Mouse (Mus musculus) layer of hippocampus, adult 9-11 months (tissue): Measurements from ENCODE around the gene Celf5.

Source experiments
- DNase-seq: peaks from one replicate; pipeline ENCODE4 v3.0.0; 2022

The Celf5 gene

DNA sequence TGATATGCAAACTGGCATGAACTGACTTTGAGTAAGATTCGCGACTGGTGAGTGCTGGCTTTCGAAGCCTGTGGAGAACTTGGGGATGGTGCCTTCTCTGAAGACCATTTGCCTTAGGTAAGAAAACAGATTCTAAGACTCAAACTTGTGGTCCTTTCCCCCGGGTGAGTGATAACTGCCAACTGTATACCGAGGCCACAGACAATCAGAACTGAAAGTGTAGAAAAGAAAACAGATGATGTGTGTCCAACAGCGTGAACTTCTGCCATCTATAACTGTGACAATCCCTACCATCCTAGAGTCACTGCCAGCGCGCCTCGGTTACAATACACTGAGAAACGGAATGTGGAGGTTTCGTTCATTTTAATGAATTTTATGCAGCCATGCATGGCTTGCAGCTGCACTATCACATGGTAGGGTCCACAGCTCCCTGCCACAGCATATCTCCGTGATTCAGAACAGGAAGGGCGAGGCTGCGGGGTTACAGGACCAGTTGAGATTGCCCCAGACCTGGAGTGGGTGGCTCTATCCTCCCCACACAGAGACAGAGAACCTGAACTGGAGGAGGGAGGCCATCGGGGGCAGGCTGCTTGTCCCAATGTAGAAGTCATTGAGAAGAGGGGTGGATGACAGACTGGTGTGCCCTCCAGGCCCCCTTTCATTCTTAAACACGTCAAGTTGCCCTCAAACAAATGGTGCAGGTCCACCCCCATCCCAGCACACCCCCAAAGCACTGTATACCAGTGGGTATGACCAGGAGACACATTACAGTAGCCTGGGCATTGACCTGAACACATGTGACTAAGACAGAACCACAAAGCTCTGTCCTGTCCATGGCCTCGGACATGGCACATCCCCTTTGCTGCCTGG, 15.1 kb upstream of the Celf5 start:
- DNase-seq, result peak; percentile 27

DNA sequence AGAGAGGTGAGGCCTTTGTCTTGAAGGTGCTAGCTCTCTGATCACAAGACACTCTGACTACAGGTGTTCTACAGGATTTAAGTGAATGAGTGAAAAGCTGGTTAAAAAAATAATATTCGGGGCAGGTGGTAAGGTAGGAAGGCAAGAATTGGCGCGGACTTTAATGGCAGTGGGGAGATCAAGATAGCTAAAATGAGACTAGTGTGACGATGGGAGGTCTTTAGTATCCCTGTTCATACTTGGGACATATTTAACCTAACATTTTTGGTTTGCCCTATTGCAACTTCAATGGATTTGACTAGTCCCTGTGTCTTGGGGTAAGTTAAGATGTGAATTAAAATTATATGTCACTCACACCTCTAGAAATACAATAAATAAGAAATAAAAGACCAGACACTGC, 14.5 kb upstream of the Celf5 start:
- no peak for DNase-seq

DNA sequence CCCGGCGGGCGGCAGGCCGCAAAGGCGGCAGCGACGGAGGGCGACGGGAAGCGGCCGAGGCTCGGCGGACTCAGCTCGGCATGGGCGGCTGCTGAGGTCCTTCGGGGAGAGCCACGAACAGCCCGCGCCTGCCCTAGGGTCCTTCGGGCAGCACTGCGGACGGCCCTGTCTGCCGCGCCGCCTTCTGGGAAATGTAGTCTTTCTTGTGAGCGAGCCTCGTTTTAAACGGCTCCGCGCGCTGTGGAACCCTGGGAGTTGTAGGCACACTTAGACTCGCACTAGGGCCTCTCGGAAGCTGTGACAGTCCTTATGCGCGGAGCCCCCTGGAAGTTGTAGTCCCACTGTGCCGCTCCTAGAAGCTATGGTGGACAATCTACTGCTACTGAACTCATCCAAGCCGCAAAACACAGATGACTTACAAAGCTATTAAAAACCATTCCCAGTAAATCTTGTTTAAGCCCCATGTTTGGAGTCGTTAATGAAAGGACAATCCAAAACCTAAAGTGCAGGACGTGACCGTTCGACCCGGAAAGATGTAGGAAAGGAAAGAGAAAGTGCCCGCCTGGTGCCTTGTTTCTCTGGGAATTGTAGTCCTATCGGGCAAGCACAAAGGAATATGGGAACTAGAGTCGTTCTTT, 13.9 kb upstream of the Celf5 start, which contains the start of gene Ncln:
TSS of gene Ncln (minus strand) at position 129 of the 638 bp plus-strand sequence.
- DNase-seq, result peak; percentile 99

DNA sequence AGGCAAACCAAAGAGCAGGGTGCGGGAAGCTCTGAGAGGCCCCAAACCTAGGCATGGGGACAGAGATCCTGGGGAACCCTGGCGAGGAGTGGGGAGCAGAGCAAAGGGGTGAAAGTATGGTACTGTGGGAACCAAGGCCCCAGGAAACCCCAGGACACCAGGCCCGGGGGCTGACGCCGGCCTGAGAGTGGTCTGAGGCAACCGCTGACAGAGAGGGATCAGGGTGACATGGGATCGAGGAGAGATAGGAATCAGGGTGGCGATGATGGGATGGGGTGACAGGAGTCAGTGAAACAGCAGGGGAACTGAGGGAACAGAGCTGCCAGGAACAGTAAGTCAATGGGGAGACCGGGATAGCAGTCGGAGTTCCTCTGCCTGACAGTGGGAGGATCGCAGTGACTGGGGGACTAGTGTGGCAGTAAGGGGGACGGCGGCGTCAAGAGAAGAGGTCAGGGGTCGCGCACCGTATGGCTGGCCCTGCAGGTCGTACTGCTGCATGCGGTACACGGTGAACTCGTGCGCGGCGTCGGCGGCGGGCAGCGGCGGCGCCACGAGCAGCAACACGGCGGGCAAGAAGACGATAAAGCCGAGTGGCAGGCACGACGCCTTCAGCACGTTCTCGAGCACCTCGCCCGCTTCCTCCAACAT, 13.2 kb upstream of the Celf5 start:
- DNase-seq, result peak; percentile 69

DNA sequence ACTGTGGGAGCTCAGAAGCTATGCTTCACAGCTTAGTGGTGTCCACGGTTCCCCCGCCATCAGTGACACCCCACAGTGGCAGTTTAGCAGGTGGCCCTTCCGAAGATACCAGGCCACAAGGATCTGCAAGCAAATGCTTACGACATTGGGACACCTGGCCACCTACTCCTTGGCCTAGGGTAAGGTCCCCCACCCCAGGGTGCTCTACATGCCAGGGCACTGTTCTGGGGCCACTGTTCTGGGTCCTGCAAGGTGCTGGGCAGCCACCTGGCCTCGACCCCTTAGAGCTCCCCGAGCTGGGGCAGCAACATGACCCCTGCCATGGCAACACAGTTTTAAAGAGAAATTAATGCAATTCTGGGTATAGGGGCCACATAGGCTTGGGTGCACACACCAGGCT, 12.6 kb upstream of the Celf5 start:
- peak; percentile 19 for DNase-seq

DNA sequence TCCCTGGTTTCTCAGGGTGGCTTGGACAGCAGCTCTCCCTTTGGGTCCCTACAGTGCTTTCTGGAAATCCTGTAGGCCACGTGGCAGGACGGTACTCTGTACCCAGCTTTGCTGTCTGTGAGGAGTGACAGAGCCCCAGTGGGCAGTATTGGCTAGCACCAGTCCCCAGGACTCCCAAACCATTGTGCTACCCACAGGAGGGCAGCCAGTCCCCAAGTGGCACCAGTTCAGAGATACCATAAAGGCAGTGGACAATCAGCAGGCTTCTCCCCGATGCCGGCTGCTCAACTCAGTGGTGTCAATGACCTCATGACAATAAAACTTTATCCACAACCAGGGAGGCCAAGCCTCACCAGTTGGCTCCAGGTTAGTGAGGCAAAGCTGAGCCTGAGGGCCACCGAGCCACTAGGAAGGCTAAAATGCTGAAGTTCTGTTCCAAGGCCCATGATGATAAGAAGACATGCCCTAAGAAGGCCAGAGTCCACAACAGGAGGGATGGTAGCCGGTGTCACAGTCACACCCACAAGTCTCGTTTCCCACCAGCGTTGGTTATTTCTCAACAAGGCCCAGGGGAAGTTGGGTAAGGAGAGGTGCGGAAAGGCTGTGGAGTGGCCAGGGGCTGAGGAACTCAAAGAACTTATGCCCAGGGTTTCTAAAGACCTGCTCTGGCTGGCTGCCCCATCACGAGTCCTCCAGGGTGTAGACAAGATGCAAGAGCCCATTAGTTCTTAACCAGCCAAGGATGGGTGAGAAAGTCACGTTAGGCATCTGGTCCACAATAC, 11.9 kb upstream of the Celf5 start:
- peak; percentile 25 for DNase-seq

DNA sequence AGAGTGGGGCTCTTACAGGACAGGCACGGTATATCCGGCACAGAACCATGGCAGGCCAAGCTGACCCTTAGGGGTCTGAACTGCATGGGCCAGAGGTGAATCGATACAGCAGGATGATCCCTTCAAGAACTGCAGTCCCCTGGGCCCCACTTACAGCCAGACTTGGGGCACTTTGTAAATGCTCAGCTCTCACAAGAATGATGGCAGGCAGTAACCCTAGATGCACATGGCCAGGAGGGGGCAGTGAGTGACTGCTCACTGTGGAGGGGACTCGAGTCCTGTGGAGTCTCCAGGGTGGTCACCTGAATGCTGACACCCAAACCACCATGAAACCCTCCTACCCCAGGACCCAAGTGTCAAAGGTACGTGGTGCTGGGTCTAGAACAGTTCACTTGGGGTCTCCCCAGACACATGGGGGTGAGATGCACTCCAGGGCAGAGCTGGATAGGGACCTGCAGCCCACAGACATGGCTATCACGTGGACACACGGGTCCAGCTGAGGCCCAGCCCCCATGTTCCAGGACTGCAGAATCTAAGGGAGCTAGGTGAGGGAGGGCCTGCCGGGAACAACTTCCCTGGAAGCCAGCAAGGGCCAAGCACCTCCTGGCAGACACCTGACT, 11.2 kb upstream of the Celf5 start:
- peak; percentile 22 for DNase-seq

DNA sequence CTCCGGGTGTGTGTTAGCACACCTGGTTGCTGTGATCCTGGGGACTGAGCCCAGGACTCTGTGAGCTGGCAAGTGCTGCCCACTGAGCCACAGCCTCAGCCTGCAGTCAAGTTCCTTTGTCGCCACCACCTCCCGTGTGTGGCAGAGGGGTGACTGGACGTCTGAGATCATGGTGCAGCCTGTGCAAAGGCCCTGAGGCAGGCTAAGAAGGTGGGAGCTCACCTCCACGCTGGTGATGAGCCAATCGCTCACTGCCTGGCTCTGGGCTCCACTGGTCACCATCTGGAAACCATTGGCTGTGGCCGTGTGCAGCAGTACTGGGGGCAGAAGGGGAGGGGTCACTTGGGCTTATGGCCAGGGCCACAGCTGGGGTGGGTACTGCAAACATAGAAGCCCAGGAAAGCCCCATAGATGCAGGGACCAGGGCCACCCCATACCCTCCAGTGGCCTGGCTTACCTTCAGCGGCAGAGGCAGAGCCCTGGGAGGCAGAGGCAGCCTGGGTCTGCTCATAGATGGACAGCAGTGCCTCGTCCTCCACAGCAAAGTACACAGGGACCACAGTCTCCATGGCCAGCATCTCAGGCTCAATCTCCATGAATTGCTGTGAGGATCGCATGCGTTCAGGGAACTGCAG, 10.2 kb upstream of the Celf5 start:
- peak; percentile 13 for DNase-seq

DNA sequence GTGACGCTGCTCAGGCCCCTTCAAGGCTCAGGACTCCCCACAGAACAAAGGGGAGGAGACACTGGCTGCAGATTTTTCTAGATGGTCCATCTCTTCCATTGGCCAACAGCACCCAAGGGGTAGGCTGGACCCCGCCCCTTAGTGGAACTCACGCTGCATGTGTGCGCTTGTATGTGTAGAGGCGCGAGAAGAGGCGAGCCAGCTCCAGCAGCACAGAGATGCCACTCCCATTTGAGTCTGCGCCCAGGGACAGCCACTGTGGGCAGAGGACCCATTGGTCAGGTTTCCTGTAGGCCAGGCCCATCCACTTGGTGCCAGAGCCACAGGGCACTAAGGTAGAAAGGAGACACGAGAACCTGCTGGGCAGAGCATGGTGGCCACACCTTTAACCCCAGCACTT, 8.5 kb upstream of the Celf5 start:
- DNase-seq, result no peak

DNA sequence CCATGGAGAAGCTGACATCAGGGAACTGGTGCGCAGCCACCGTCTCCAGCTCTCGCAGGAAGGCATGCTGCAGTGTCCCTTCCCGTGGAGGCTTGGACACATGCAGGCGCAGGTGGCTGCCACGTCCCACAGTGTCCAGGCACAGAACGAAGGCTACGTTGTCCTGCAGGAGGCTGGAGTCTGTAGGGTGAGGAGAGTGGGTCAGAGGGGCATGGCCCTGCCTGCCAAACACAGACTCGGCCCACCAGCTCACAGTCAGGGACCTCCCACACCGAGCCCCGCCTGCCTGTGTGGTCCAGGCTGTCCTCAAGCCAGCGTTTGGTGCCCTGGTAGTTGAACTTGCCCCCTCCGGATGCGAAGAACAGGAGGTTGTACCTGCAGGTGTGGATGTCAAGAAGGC, 7.4 kb upstream of the Celf5 start:
- no peak for DNase-seq

DNA sequence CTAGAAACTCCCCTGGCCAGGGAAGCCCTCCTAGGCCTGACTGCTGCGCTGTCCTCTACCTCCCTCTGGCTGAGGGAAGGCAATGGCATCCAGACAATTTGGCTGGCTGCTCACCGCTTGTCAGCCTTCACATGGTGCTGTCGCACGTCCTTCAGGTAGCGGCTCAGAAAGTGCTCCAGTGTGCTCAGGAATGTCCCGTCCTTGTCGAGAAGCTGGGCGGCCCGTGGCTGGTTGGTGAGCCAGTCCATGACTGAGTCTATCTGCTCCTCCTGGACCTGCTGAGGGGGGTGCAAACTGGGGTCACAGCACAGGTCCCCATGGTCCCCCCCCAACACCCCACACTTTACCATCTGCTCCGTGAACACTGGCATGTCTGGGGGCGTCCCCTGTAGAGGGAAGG, 5.6 kb upstream of the Celf5 start:
- DNase-seq, result no peak

DNA sequence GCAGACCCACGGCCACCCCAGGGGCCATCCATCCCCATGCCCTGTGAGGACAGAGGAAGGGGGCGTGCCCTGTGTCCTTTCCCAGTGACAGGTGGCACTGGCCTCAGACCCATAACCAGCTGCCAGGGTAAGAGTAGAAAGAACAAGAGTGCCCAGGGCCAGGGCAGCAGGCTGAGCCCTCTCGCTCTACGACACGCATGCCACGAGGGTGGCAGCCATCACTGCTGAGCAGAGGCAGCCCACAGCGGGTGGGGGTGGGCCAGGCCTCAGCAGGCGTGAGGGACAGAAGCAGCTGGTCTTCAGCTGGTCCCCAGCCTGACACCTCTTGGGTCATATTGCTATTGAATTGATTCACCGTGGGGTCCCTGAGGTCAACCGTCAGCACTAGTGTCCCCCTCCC, 4.0 kb upstream of the Celf5 start:
- DNase-seq, result no peak

DNA sequence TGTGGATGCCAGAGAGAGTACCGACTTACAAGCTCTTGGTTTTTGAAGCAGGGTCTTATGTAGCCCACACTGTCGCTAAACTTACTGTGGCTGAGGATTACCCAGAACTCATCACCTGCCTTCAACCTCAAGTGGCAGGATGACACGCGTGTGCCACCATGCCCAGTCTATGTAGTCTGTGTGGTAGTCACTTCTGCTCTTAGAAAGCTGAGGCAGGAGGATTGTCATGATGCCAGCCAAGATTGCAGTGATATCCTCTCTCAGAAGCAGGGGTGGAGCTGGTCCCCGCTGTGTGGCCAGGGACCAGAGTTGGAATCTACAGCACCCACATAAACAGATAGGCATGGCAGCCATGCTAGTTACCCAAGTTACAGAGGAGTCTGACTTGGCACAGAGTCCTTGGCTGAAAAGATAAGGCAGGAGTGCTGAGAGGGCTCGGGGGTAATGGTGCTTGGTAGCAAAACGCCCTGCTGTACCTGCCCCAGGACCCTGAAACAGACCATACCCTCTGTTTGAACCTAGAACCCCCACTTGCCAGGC, 3.0 kb upstream of the Celf5 start:
- DNase-seq, result no peak

DNA sequence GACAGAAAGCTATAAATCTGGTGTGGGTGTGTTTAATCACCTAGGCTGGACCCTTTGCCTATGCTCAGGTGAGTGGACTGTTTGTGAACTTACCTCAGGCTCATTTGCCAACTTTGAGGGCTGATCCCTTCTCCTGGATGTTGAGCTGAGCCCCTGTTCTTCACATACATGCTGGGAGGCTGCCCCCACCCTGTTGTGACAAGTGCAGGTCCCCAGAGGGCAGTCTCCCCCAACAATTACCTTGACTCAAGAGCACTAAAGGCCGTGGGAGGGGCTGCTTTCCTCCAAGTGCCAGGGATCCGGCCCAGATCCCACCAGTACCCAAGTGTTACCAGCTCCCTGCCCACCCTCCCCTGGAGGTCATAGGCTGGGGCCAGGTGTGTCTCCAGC, 2.5 kb upstream of the Celf5 start:
- DNase-seq, result no peak

DNA sequence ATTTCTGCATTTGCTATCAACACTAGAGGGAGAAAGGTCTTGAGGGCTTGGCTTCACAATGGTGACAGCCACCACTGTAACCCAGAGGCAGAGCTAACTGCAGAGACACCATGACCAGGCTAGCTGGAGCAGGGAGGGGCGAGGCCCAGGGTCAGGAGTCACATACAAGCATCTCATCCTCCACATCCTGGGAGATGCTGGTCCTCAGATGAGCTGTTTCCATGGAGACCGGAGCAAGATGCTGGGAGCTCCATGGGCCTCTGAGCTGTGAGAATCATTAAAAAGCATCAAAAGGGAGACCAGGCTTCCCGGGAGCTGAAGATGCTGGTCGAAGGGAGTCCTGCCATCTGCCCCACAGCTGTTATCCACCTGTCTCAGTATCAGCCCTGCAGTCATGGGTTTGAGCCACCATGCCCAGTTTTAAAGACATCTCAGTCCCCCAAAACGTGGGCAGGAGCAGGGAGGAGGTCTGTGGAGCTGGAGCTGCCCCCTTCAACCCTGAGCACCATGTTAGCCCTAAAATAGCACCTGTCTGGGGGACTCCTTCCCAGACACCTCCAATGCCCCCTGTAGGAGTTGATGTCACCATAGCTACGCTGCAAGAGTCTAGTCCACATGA, 2.0 kb upstream of the Celf5 start:
- DNase-seq, result no peak

DNA sequence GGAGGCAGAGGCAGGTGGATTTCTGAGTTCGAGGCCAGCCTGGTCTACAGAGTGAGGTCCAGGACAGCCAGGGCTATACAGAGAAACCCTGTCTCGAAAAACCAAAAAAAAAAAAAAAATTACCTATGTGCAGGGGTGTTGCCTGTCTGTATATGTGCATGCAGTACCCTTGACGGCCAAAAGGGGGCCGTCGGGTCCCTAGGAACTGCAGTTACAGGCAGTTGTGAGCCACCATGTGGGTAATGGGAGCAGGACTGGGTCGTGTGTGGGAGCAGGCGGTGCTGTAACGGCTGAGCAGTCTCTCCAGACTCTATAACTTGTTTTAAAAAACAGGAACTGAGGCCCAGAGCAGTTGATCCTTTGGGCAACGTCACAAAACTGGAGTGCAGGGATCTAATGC, 1.5 kb upstream of the Celf5 start:
- no peak for DNase-seq

DNA sequence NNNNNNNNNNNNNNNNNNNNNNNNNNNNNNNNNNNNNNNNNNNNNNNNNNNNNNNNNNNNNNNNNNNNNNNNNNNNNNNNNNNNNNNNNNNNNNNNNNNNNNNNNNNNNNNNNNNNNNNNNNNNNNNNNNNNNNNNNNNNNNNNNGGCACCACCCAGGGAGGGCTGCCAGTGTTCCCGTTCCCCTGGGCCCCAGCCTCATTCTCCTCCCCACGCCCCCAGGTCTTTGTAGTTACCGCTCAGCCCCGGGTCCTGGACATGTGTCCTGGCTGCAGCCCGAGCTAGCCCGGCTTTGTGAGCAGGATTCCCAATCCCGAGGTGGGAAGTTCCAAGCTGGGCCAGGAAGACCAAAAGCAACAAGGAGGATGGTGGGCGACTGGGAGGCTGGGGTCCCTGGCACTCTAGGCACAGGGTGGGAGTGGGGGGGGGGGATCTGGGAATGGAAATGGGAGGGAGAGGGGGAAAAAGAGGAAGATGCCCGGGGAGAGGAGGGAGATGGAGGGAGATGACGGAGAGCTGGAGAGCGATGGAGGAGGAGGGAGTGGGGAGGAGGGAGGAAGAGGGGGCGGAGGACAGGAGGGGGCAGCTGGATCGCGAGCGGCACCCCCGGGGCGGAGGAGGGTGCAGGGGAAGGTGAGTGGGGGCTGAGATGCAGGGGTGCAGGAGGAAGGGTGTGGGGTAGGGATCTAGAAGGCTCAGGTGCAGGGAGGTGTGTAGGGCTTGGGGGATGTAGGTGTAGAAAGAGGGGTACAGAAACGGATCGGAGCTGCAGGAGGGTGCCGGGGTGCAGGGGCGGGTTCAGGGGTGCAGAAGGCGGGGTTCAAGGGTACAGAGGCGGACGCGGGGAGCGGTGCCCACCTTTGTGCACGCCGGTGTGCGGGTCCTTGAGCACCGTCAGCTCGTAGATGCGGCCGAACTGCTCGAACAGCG, 640 bp downstream of the Celf5 start:
- DNase-seq, result no peak

DNA sequence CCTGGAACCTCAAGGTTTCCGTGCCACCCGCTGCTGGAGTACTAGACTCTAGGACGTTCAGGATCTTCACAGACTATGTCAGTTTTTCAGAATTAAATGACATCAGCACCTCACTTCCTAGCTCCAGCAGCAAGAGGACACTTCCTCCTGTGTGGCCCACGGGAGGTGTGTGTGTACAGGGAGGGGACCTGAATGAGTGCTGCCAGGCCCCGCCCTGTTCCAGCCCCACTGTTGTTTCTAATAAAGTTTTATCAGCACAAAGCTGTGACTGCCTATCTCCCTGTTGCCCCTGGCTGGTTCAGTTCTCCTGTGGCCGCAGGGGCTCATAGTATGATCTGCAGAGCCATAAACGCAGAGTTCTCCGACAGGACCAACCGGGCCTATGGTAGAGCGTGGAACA, 8.0 kb downstream of the Celf5 start:
- no peak for DNase-seq

DNA sequence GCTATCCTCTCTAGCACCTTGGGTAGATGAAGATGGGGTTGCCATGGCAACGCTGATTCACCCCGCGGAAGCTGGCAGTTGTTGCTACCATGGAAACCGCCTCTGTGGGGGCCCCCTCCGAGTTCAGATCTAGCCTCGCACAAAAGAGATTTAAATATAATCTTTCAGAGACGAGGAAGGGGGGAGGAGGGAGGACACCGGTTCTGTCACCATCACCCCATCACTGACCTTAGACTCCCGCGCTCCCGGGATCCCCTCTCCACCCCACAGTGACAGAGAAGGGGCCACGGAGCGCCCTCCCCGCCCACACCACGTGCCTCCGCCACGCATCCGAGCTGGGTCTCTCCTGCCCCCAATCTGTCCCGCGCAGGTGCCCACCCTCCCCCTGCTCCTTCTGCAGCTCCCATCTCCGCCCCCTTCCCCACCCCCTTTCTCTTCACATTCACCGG, 9.5 kb downstream of the Celf5 start:
- peak; percentile 95 for DNase-seq

DNA sequence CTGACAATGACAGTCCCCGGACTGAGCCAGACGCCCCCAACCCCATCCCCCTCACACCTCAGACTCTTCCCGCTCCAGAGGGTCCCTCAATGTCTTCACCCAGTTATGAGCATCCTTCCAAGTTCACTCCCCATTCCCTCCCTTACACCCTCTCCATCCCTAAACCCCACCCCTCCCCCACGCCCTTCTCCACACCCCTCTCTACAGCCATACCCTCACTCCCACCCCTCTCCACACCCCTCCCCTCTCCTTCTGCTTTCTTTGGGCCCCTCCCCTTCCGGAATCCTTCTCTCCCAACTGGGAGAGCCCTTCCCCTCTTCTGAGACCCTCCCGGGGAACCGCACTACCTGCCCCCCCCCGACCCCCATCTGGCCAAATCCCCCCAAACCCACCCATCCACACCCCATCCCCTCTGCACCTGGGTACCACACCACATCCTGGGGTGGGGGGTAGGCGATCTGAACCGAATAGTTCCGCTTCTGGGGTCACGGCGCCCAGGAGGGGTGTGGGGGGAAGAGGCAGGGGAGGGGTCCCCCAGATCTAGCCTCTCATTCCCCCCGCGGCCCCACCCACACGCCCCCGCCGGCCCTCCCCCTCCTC, 10.0 kb downstream of the Celf5 start:
- DNase-seq, result no peak
